Mouse (Mus musculus) stomach, postnatal 0 days (tissue): ENCODE data around the gene Tdrd9.

ENCODE experiments used
- CTCF ChIP-seq: IDR thresholded peaks from 2 replicates; pipeline ENCODE4 v1.5.1; 2016; ENCODE audit warnings: antibody characterized with exemption, low read depth, mild to moderate bottlenecking, moderate library complexity
- EP300 ChIP-seq: optimal IDR thresholded peaks from 2 replicates; pipeline ENCODE3; 2016; ENCODE audit warnings: antibody characterized with exemption

DNA sequence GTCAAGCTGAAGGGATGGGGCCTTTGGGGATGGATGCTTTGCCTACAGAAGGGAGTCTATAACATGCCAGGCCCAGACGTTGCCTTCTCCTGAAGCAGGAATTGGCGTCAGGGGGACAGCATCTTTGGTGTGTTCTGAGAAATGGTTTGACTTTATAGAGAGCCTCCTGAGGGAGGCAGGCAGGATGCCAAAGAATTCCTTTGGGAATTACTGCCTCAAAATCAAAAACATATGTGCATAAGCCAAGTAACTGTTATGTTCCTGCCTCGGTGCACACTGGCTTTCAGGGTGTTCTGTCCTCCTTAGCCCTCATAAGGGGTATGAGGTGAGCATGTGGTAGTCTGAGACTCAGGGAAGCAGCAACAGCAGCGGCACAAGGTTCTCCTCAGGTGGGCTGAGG is 45.0 kb downstream of the Tdrd9 start:
- TF ChIP-seq CTCF: no peak
- TF ChIP-seq EP300: no peak
